Mouse (Mus musculus): ENCODE results near the gene Ppp6r2. TPM values are rescaled to one million over a fixed set of nuclear protein-coding genes. Genes with fewer than 3 reads are reported as not detected.

Gene Ppp6r2
- total RNA-seq, 2 experiments from 2014 or later, result 148 to 149 TPM

DNA sequence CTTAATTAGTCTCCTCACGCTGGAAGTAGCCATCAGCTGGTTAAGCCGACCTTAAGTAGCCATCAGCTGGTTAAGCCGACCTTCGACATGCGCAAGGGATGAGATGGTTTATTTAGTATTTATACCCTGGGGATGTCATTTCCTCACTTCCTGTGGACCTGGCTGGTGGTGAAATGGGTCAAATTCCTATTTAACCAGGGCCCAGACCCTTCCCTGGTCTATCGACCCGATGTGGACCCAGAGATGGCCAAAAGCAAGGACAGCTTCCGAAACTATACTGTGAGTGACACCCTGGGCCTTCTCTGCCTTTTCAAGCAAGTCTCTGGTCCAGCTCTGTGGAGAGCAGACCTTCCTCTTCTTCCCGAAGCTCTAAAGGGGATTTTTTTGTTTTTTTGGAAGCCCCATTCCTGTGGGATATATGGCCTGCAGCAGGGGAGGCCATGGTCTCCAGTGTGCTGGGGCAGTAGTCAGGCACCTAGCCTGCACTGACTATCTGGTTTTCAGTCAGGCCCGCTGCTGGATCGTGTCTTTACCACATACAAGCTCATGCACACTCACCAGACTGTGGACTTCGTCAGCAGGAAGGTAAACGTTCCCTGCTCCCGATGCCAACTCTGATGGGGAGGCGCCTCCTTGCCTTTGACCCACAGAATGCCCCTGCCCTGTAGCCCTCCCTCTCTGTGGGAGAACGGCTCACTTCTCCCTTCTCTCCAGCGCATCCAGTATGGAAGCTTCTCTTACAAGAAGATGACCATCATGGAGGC is 123.6 kb downstream of the Ppp6r2 start:
- intact Hi-C loops (cut with DNase I), result no loop called here
- no peak for DNase-seq (ENCODE audit: low spot score in 2 of 2)

DNA sequence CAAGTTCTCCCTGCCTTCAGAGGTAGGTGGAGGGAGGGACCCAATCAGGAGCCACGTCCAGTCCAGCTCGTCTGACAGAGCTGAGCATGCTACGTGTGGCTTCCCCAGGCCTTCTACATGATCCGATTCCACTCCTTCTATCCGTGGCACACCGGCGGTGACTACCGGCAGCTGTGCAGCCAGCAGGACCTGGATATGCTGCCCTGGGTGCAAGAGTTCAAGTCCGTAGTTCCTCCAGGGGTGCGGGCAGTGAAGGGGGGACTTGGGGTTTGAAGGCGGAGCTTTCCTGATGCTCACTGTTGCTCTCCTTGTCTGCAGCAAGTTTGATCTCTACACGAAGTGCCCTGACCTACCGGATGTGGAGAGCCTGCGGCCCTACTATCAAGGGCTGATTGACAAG is 125.1 kb downstream of the Ppp6r2 start:
- no peak for DNase-seq (ENCODE audit: low spot score in 2 of 2)
- intact Hi-C loops (cut with DNase I), result no loop called here

Small RNAs within 50 kb of the gene (microRNA-seq; reads per million reads assigned to microRNA genes)
- gene Mir6958 (5.7 to 11.4 reads per million in 2 experiments), gene Mir6959 (4.7 to 8.1 reads per million in 2 experiments), gene Mir7118 (0.50 to 3.0 reads per million in 2 experiments)

Other genes starting within 250 kb of the Ppp6r2 start
- 100 to 1,000 TPM; 101 to 103 TPM for gene Mlc1, start 232.5 kb upstream of the Ppp6r2 start, total RNA-seq (2021)
- not detected for gene Mov10l1, start 228.6 kb upstream of the Ppp6r2 start, total RNA-seq (2021)
- gene Panx2, start 151.8 kb upstream of the Ppp6r2 start, total RNA-seq (2021), result 10 to 100 TPM; 95.4 to 95.5 TPM
- gene Trabd, start 136.4 kb upstream of the Ppp6r2 start, total RNA-seq (2021), result 10 to 100 TPM; 15.8 to 17.9 TPM
- gene Selenoo, start 122.5 kb upstream of the Ppp6r2 start, total RNA-seq (2021), result 10 to 100 TPM; 18.9 to 20.6 TPM
- gene Tubgcp6, start 88.4 kb upstream of the Ppp6r2 start, total RNA-seq (2021), result 10 to 100 TPM; 26.3 to 27.7 TPM
- gene Hdac10, start 82.9 kb upstream of the Ppp6r2 start, total RNA-seq (2021), result 10 to 100 TPM; 13.1 to 13.3 TPM
- gene Mapk12, start 70.8 kb upstream of the Ppp6r2 start, total RNA-seq (2021), result 1 to 10 TPM; 5.9 to 7.6 TPM
- 10 to 100 TPM; 47.1 to 51.1 TPM for gene Mapk11, start 61.9 kb upstream of the Ppp6r2 start, total RNA-seq (2021)
- gene Plxnb2, start 30.8 kb upstream of the Ppp6r2 start, total RNA-seq (2021), result 10 to 100 TPM; 43.4 to 44.9 TPM
- 10 to 100 TPM; 44.8 to 47.0 TPM for gene Dennd6b, start 15.1 kb upstream of the Ppp6r2 start, total RNA-seq (2021)
- 100 to 1,000 TPM; 205 to 212 TPM for gene Sbf1, start 103.8 kb downstream of the Ppp6r2 start, total RNA-seq (2021)
- gene Adm2, start 111.2 kb downstream of the Ppp6r2 start, total RNA-seq (2021), result not detected
- gene Miox, start 122.8 kb downstream of the Ppp6r2 start, total RNA-seq (2021), result not detected
- gene Lmf2, start 144.1 kb downstream of the Ppp6r2 start, total RNA-seq (2021), result 10 to 100 TPM; 21.0 to 21.8 TPM
- gene Ncaph2, start 144.2 kb downstream of the Ppp6r2 start, total RNA-seq (2021), result 10 to 100 TPM; 96.1 to 97.4 TPM
- 10 to 100 TPM; 25.3 to 26.8 TPM for gene Sco2, start 162.3 kb downstream of the Ppp6r2 start, total RNA-seq (2021)
- 1 to 10 TPM; 1.3 to 1.6 TPM for gene Tymp, start 165.5 kb downstream of the Ppp6r2 start, total RNA-seq (2021)
- under 1 TPM; 0.57 to 0.80 TPM for gene Odf3b, start 167.7 kb downstream of the Ppp6r2 start, total RNA-seq (2021)
- gene Klhdc7b, start 173.4 kb downstream of the Ppp6r2 start, total RNA-seq (2021), result under 1 TPM; 0.30 to 0.34 TPM
- under 1 TPM in 1 of 2 experiments, not detected in 1; 0.87 TPM for gene Syce3, start 198.9 kb downstream of the Ppp6r2 start, total RNA-seq (2021)
- 1 to 10 TPM; 1.3 to 1.6 TPM for gene Cpt1b, start 214.3 kb downstream of the Ppp6r2 start, total RNA-seq (2021)
- gene C730034F03Rik, start 218.0 kb downstream of the Ppp6r2 start, total RNA-seq (2021), result 1 to 10 TPM; 1.9 to 2.1 TPM
- gene Gm44502, start 218.1 kb downstream of the Ppp6r2 start, total RNA-seq (2021), result under 1 TPM in 1 of 2 experiments, not detected in 1; 0.80 TPM
- 10 to 100 TPM; 35.4 to 39.7 TPM for gene Chkb, start 218.4 kb downstream of the Ppp6r2 start, total RNA-seq (2021)
- 100 to 1,000 TPM; 201 to 242 TPM for gene Mapk8ip2, start 242.4 kb downstream of the Ppp6r2 start, total RNA-seq (2021)

Data from left cerebral cortex, postnatal 25 days (tissue).